Mouse (Mus musculus) layer of hippocampus, adult 11-12 months (tissue): ENCODE measurements around the gene Top1.
"Not testable (repeated sequence)": the region's sequence is repeated elsewhere in the genome, so short reads cannot be mapped to it uniquely, and the experiment has no call there.

Source experiments
- DNase-seq: peaks from one replicate; pipeline ENCODE4 v3.0.0; 2022; ENCODE audit warnings: low spot score

The Top1 gene

GRCm38 (mm10) chr2:160630872-160631597, 14.7 kb upstream of the Top1 start:
- DNase-seq: peak; percentile 0

GRCm38 (mm10) chr2:160639911-160640717, 5.6 kb upstream of the Top1 start:
- DNase-seq: peak; percentile 2

GRCm38 (mm10) chr2:160641176-160641575, 4.5 kb upstream of the Top1 start:
- peak; percentile 1 for DNase-seq

GRCm38 (mm10) chr2:160646144-160646844, 606 bp downstream of the Top1 start:
- DNase-seq: peak; percentile 32

- DNase-seq: no peak
Observed at GRCm38 (mm10) chr2:160646845-160647178, 1.1 kb downstream of the Top1 start.

- no peak for DNase-seq
Observed at GRCm38 (mm10) chr2:160648097-160648496, 2.4 kb downstream of the Top1 start.

GRCm38 (mm10) chr2:160649072-160649471, 3.4 kb downstream of the Top1 start:
- no peak for DNase-seq

- no peak for DNase-seq
Observed at GRCm38 (mm10) chr2:160651165-160651564, 5.5 kb downstream of the Top1 start.

GRCm38 (mm10) chr2:160653218-160653617, 7.5 kb downstream of the Top1 start:
- DNase-seq: peak; percentile 30

GRCm38 (mm10) chr2:160655561-160655960, 9.9 kb downstream of the Top1 start:
- DNase-seq: peak; percentile 53

- no peak for DNase-seq
Observed at GRCm38 (mm10) chr2:160656234-160656633, 10.5 kb downstream of the Top1 start.

GRCm38 (mm10) chr2:160657801-160658442, 12.2 kb downstream of the Top1 start:
- no peak for DNase-seq

- DNase-seq: no peak
Observed at GRCm38 (mm10) chr2:160658811-160659210, 13.1 kb downstream of the Top1 start.

GRCm38 (mm10) chr2:160664421-160664820, 18.7 kb downstream of the Top1 start:
- no peak for DNase-seq

- not testable (repeated sequence) for DNase-seq
Observed at GRCm38 (mm10) chr2:160664986-160665385, 19.3 kb downstream of the Top1 start.

GRCm38 (mm10) chr2:160667259-160667658, 21.6 kb downstream of the Top1 start:
- no peak for DNase-seq

GRCm38 (mm10) chr2:160700271-160700670, 54.6 kb downstream of the Top1 start:
- DNase-seq: no peak

- DNase-seq: no peak
Observed at GRCm38 (mm10) chr2:160701603-160702002, 55.9 kb downstream of the Top1 start.

GRCm38 (mm10) chr2:160702824-160703223, 57.1 kb downstream of the Top1 start:
- no peak for DNase-seq

GRCm38 (mm10) chr2:160707673-160708072, 62.0 kb downstream of the Top1 start:
- no peak for DNase-seq

- DNase-seq: no peak
Observed at GRCm38 (mm10) chr2:160715463-160716030, 69.9 kb downstream of the Top1 start.

GRCm38 (mm10) chr2:160717269-160717668, 71.6 kb downstream of the Top1 start:
- DNase-seq: no peak
